Mouse (Mus musculus) adrenal gland (tissue): Measurements from ENCODE around the gene Fto.

Experiments
- intact Hi-C: fragments of 180-260 bp; cut with DNase I; formaldehyde crosslinking; loops from one replicate; pipeline ENCODE4 v1.15.1; 2025

Gene Fto

DNA sequence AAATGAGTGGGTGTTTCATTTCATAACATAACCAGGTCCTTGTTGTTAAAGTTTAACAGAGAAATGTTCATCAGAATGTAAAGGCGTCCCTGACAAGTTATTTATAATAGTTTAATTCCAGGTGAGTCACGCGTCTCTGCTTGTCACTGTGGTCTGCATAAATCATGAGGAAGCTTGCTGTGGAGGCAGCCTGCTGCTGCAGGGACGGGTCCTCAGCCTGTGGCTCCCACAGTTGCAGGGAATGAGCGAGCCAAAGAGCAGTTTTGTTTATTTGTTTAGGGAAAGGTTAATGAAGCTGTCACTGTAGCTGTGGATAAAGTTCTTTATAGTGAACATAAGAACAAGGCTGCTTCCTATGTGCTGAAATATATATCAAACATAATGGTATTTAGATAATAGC, 176.7 kb downstream of the Fto start:
- intact Hi-C loops, result loop anchor here (5.0 kb wide), 1 partner anchor 37 kb away; no protein-coding TSS in a partner anchor

GRCm38 (mm10) chr8:91493373-91493772, 180.0 kb downstream of the Fto start:
- intact Hi-C loops, result loop anchor here (5.0 kb wide), 1 partner anchor 34 kb away; no protein-coding TSS in a partner anchor

- intact Hi-C loops, result loop anchor here (5.0 kb wide), 1 partner anchor 33 kb away; no protein-coding TSS in a partner anchor
Observed at GRCm38 (mm10) chr8:91494501-91495259, 181.4 kb downstream of the Fto start.

DNA sequence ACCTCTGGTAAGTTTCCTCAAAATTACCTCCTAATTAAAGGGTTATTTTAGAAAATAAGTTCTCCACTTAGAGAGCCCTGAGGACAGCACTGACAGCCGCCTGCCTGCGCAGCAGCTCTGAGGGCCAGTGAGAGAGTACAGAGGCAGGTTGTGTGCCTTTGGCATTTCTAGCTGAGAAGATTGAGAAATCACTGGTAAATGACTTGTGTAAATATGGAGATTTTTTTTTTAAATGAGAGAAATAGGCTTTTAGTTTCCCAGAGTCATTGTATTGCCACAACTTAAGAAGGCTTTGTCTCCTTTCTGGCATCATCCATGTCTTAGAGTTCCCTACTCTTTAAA, 181.9 kb downstream of the Fto start:
- intact Hi-C loops, result no loop called here

GRCm38 (mm10) chr8:91496000-91496399, 182.7 kb downstream of the Fto start:
- intact Hi-C loops, result no loop called here

GRCm38 (mm10) chr8:91496936-91497335, 183.6 kb downstream of the Fto start:
- intact Hi-C loops, result no loop called here

DNA sequence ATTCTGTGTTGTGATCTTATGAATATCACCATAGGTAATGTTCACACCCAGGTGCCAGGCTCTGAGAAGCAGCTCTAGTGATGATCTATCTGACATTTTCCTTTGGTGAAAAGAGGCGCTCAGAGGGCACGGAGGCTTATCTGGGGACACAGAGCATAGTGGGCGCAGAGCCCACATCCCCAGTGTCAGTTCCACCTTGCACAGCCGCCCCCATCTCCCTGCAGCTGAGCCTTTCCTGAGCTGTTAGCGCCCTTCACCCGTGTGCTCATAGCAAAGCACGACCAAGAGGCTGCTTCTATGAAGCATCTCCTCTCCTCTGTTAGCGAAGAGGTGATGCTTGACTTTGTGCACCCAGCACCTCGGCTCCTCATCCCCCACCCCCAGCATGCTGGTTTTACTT, 185.3 kb downstream of the Fto start:
- intact Hi-C loops, result no loop called here

DNA sequence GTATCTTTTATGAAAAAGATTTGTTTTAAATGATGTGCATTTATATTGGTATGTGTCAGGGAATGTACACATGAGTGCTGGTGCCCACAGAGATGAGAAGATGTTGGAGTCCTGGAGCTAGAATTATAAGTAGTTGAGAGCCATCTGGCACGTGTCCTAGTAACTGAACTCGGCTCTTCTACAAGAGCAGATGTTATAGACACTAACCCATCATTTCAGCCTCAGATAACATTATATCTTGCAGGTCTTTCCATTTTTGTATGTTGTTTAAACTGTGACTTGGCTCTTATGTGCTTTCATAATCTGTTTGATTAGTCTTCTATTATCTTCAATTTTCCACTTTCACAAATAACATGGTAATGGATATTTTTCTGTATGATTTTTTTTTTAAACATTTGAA, 186.0 kb downstream of the Fto start:
- intact Hi-C loops, result no loop called here

GRCm38 (mm10) chr8:91501960-91502600, 188.8 kb downstream of the Fto start:
- intact Hi-C loops, result no loop called here

- intact Hi-C loops, result no loop called here
Observed at GRCm38 (mm10) chr8:91502791-91503190, 189.5 kb downstream of the Fto start.

DNA sequence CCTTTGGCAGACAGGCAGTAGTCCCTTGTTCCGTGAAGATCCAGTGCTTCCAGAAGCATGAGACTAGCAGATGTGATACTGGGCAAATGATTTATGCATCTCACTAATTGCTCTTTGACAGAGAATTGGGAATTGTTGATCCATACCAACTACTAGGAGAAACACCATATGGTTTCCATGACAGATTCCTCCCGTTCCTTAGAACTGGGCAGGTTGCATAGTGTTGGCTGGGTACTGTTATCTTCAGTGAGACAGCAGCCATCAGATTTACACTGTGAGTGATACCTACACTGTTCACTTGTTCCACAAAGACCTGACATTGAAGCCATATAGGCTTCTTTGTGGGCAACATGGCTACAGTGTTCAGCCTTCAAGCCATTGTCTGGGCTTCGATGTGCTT, 191.0 kb downstream of the Fto start:
- intact Hi-C loops, result no loop called here

GRCm38 (mm10) chr8:91504891-91505290, 191.6 kb downstream of the Fto start:
- intact Hi-C loops, result no loop called here

DNA sequence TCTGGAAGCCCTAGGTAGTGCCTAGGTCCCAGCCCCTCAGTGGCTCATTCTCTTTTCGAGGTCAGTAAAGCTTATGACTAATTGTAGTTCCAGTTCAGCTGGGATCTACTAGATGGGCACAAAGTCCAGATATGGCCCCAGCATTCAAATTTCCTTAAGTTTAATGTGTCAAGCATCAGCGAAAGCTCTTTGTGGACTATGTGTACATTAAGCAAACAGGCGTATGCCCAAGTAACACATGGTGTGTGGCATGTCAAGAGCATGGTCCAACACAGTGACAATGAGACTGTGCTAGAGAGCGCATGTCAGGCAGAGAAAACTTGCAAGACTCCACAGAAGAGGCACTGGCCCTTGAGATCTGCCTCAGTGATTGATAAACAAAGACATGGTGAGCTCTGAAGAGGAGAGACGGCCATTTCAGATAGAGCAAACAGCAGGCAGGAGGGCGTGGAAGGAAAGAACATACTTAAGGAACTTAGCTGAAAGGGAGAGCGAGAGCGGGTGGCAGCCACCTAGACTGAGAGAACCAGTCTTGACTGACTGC, 192.2 kb downstream of the Fto start:
- intact Hi-C loops, result no loop called here

- intact Hi-C loops, result no loop called here
Observed at GRCm38 (mm10) chr8:91505997-91506672, 192.8 kb downstream of the Fto start.

- intact Hi-C loops, result no loop called here
Observed at GRCm38 (mm10) chr8:91506682-91507257, 193.4 kb downstream of the Fto start.

DNA sequence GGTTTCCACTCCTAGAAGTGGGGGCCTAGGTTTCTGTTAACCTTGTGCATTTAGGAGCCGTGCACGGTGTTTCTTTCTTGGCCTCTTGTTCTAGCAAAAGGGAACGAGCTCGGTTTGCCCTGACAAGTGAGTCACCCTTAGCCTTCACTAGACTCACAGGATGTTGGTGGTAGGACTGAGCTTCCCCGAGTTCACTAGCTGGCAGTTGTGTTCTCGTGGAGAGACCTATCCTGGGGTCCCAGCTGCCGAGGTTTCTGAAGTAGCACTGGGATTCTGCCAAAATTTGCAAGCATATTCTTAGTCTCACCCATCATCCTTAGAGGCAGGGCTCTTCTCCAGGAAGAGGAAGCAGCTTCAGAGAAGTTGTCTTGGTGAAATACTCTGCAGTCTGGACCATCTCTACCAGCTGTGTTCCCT, 194.4 kb downstream of the Fto start:
- intact Hi-C loops, result no loop called here

DNA sequence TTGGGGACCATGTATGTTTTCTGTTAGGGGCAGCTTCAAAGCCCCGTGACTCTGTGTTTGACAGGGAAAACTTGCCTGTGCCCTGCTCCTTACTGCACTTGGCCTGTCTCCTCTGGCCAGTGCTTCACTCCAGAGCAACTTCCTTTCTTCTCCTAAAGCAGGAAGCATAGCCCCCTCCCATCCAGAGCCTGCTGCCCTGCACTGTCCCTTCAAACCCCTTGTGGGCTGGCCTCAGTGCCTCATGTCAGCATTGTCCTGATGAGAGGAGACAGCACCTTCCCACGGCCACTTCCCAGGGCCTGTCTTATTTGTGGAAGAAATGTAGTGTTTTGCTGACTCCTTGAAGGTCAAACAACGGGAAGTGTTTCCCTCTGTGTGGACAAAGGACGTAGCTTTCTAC, 195.0 kb downstream of the Fto start:
- intact Hi-C loops, result no loop called here

DNA sequence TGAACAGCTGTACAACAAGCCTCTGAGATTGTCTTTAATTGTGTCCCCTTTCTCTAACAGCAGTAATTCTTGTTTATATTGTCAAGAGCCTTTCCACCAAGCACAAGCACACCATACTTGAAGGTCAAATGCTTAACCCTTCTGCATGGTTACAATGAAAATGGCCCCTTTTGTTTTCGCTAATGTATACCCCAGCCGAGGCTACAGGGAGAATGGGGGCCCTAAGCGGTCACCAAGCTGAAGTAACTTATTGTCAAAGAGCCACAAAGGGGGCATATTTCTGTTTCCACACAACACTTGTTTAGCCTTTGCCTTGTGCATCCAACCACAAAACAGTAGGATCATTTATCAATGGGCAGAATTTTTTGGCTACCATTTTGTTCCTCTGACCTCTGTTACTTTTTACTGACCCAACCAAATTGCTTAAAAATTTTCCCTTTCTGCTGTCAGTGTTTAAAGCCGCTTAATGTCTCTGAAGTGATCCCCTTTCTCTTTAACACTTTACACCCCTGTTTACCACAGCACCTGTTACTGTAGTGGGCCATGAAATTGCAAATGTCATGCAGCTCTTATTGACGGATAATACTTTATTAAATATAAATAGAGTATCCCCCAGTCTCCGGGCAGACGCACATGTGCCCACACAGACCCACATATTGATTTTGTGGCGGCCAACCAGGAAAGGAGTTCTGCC, 196.0 kb downstream of the Fto start:
- intact Hi-C loops, result no loop called here

DNA sequence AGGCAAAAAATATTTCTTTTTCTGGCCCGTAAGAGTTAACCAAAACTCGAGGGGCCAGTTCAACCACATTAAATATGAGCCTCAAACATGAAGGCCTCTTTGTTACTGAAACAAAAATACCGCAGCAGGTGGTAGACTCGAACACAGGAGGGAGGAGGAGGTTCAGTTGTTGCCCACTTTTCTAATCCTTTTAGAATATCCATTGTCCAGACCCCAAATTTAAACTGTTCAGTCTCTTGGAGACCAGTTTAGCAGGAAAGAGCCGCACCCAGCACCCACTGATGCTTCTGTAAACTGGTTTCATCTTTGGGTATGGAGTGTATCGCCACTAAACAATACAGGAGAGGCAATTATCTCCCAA, 196.6 kb downstream of the Fto start:
- intact Hi-C loops, result no loop called here

- intact Hi-C loops, result no loop called here
Observed at GRCm38 (mm10) chr8:91510716-91511115, 197.4 kb downstream of the Fto start.

GRCm38 (mm10) chr8:91511943-91512342, 198.6 kb downstream of the Fto start:
- intact Hi-C loops, result no loop called here
